Mouse (Mus musculus): ENCODE measurements around the gene Gimap4.

DNA sequence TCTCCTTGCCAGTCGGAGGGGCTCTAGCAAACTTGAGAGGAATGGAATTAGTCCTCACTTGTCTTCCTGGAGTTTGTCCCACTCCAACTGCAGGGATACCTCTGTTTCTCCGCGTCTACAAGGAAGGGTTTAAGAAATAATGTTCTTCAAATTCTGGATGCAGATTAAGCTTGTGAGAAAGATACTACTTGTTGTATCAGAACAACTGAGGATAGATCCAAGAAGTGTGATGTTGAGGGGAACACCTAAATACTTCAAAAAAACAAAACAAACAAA, 55.4 kb downstream of the Gimap4 start:
- TF ChIP-seq EP300 (IDR thresholded peaks at IDR 0.05; ENCODE audit: low read length), result no peak
- no peak for TF ChIP-seq POLR2A (IDR thresholded peaks at IDR 0.05; ENCODE audit: low read depth, low read length)
- TF ChIP-seq UBTF (IDR thresholded peaks at IDR 0.05; ENCODE audit: low read depth, low read length), result no peak
- no peak for TF ChIP-seq USF1 (IDR thresholded peaks at IDR 0.05; ENCODE audit: low read depth, low read length)
- TF ChIP-seq CTCF (conservative IDR thresholded peaks at IDR 0.05 in 1 of 2, IDR thresholded peaks at IDR 0.05 in 1 of 2; ENCODE audit: low read depth in 2 of 2, low read length in 2 of 2), result no peak
- no peak for TF ChIP-seq ZMIZ1 (IDR thresholded peaks at IDR 0.05; ENCODE audit: low read depth, low read length)
